10 mouse cellular contexts compared by ENCODE assay signal in genomic region chrX:57921294-57921693, GRCm38 (mm10).
DNase-seq lines count a peak whose midpoint lies in the region; ATAC-seq and TF ChIP-seq lines count a peak whose summit lies in the region.
"Had no signal": no experiment of that assay in that cellular context is flagged by ENCODE, and none has a peak within 500 bp of the region (broad histone marks: within the 10 kb centered on the region; RNA-seq: fewer than 3 reads in every experiment).

No protein-coding gene starts in this region.

- ATAC-seq in forebrain, postnatal 0 days = peak; percentile 42; the same call in 1 of the 2 replicates
- ATAC-seq in midbrain, embryonic 12.5 days (ENCODE audit: low FRiP score, low read depth) = peak; percentile 45; the same call in 1 of the 2 replicates
- no peak for ATAC-seq in activated CD4-positive, CD25-positive, alpha-beta regulatory T cell, adult 4 months

- H3K27me3 ChIP-seq in forebrain, postnatal 0 days (ENCODE audit: insufficient read depth, low read length) = peaks cover 4% of the 10 kb centered on the region
- peaks cover 15% of the 10 kb centered on the region; the same call in 1 of the 2 replicates for H3K27me3 ChIP-seq in midbrain, embryonic 12.5 days

- H3K9me3 ChIP-seq in forebrain, postnatal 0 days (ENCODE audit: low read length) = no peaks in the 10 kb centered on the region; the same call in 1 of the 2 replicates
- no peaks in the 10 kb centered on the region for H3K9me3 ChIP-seq in midbrain, embryonic 12.5 days
- H3K9me3 ChIP-seq: stomach, embryonic 15.5 days had no signal

- intact Hi-C loops in gastrocnemius, postnatal 36 days (cut with DNase I) = no loop called here

- no peaks in the 10 kb centered on the region for H3K36me3 ChIP-seq in forebrain, postnatal 0 days (ENCODE audit: insufficient read depth)
- H3K36me3 ChIP-seq in midbrain, embryonic 12.5 days = no peaks in the 10 kb centered on the region
- H3K36me3 ChIP-seq: stomach, embryonic 15.5 days had no signal

- H3K4me1 ChIP-seq in forebrain, postnatal 0 days (ENCODE audit: insufficient read depth) = no peaks in the 10 kb centered on the region
- H3K4me1 ChIP-seq in midbrain, embryonic 12.5 days = no peaks in the 10 kb centered on the region
- H3K4me1 ChIP-seq: stomach, embryonic 15.5 days had no signal

- peak; percentile 11 for DNase-seq in gastrocnemius, postnatal 10 days
- DNase-seq in gastrocnemius, postnatal 36 days = no peak
- DNase-seq in ZHBTc4 (ENCODE audit: low read depth, low spot score) = peak; percentile 37
- peak; percentile 33 for DNase-seq in forebrain, postnatal 0 days
- DNase-seq in right cerebral cortex, adult 2 months (ENCODE audit: low spot score in 2 of 2) = no peak
- no peak for DNase-seq in layer of hippocampus, adult 18-20 months (ENCODE audit: low spot score in 2 of 2)

- WGBS in forebrain, postnatal 0 days = 21% methylated on average over 16 of the region's 16 CpGs
- WGBS in midbrain, embryonic 12.5 days = 23% methylated on average over 16 of the region's 16 CpGs

- H3K27ac ChIP-seq in forebrain, postnatal 0 days (ENCODE audit: low read depth, low read length) = no peak overlapping the region
- peak overlapping the region; percentile 66 for H3K27ac ChIP-seq in midbrain, embryonic 12.5 days (replicated peaks)
- H3K27ac ChIP-seq: macrophage; stomach, embryonic 15.5 days had no signal

- peak; percentile 37; the same call in 1 of the 2 replicates for TF ChIP-seq CTCF in forebrain, postnatal 0 days (IDR thresholded peaks at IDR 0.05; ENCODE audit: low read depth)

- H3K4me2 ChIP-seq in forebrain, postnatal 0 days (ENCODE audit: low read depth) = no peak overlapping the region
- H3K4me2 ChIP-seq in midbrain, embryonic 12.5 days (replicated peaks) = peak overlapping the region; percentile 46
- H3K4me2 ChIP-seq: stomach, embryonic 15.5 days had no signal

- no peak overlapping the region for H3K4me3 ChIP-seq in forebrain, postnatal 0 days (ENCODE audit: low read depth, low read length)
- 0 out of 2 replicates have a peak overlapping the region, but pooled peaks have one; percentile 17 for H3K4me3 ChIP-seq in midbrain, embryonic 12.5 days
- H3K4me3 ChIP-seq: stomach, embryonic 15.5 days had no signal

- H3K9ac ChIP-seq in forebrain, postnatal 0 days = no peak overlapping the region
- peak overlapping the region; percentile 6; the same call in 1 of the 2 replicates for H3K9ac ChIP-seq in midbrain, embryonic 12.5 days (replicated peaks)
- H3K9ac ChIP-seq: stomach, embryonic 15.5 days had no signal

Comparison
In these comparisons a context has a peak if more than half of its experiments do, and no peak if none do; other contexts are left out.
1. DNase-seq: peak in gastrocnemius, postnatal 10 days (single experiment), ZHBTc4 (single experiment) and forebrain, postnatal 0 days (single experiment); none in gastrocnemius, postnatal 36 days (0 of 2), right cerebral cortex, adult 2 months (0 of 2) and layer of hippocampus, adult 18-20 months (0 of 2).